Mouse (Mus musculus) cerebellum, postnatal 25 days (tissue): ENCODE measurements at regions not wholly inside any gene's neighbourhood (a gene's known extent, or its start where the extent isn't known, plus 50 kb on each side); places are given as distances from the start of the nearest gene placed in this dataset.
A peak's percentile ranks its signal among the peaks of the same experiment; 100 is the strongest.
"Not testable (repeated sequence)": the region's sequence is repeated elsewhere in the genome, so short reads cannot be mapped to it uniquely, and the experiment has no call there.

Experiments used
- DNase-seq, 2 experiments: peaks; one replicate each; pipeline ENCODE4 v3.0.0; 2021; ENCODE audit warnings: mixed read lengths in 2 of 2

- no peak for DNase-seq
Measured at GRCm38 (mm10) chr14:15872013-15872412, 377.1 kb upstream of the Ngly1 start.

- peak; percentile 25 to 28 for DNase-seq
Measured at GRCm38 (mm10) chr14:15880146-15880545, 368.9 kb upstream of the Ngly1 start.

GRCm38 (mm10) chr14:15881284-15881683 lies 367.8 kb upstream of the Ngly1 start:
- DNase-seq = peak; percentile 30 to 54

- DNase-seq = peak; percentile 32 to 58
Measured at GRCm38 (mm10) chr14:15884641-15885340, 364.3 kb upstream of the Ngly1 start.

GRCm38 (mm10) chr14:15897098-15897497 lies 352.0 kb upstream of the Ngly1 start:
- DNase-seq = peak in 1 of 2 experiments; percentile 41

GRCm38 (mm10) chr14:15906429-15906828 lies 342.7 kb upstream of the Ngly1 start:
- not testable (repeated sequence) for DNase-seq

- peak in 1 of 2 experiments; percentile 39 for DNase-seq
Measured at GRCm38 (mm10) chr14:15913206-15913605, 335.9 kb upstream of the Ngly1 start.

- DNase-seq = no peak
Measured at GRCm38 (mm10) chr14:15914176-15914575, 334.9 kb upstream of the Ngly1 start.

GRCm38 (mm10) chr14:15924676-15925075 lies 324.4 kb upstream of the Ngly1 start:
- DNase-seq = peak in 1 of 2 experiments; percentile 6

- peak in 1 of 2 experiments; percentile 33 for DNase-seq
Measured at GRCm38 (mm10) chr14:15934729-15935128, 314.4 kb upstream of the Ngly1 start.

GRCm38 (mm10) chr14:15970321-15970720 lies 278.8 kb upstream of the Ngly1 start:
- DNase-seq = no peak

- DNase-seq = no peak
Measured at GRCm38 (mm10) chr14:15970767-15971166, 278.3 kb upstream of the Ngly1 start.

- no peak for DNase-seq
Measured at GRCm38 (mm10) chr14:15971306-15971705, 277.8 kb upstream of the Ngly1 start.

- no peak for DNase-seq
Measured at GRCm38 (mm10) chr14:15977366-15977765, 271.7 kb upstream of the Ngly1 start.

GRCm38 (mm10) chr14:15978329-15978728 lies 270.8 kb upstream of the Ngly1 start:
- no peak for DNase-seq

- no peak for DNase-seq
Measured at GRCm38 (mm10) chr14:16005409-16005808, 243.7 kb upstream of the Ngly1 start.

- DNase-seq = no peak
Measured at GRCm38 (mm10) chr14:16006968-16007367, 242.1 kb upstream of the Ngly1 start.

- DNase-seq = no peak
Measured at GRCm38 (mm10) chr14:16009778-16010177, 239.3 kb upstream of the Ngly1 start.

- no peak for DNase-seq
Measured at GRCm38 (mm10) chr14:16023853-16024252, 225.2 kb upstream of the Ngly1 start.

- DNase-seq = no peak
Measured at GRCm38 (mm10) chr14:16037771-16038170, 211.3 kb upstream of the Ngly1 start.

- no peak for DNase-seq
Measured at GRCm38 (mm10) chr14:16038336-16038735, 210.7 kb upstream of the Ngly1 start.

GRCm38 (mm10) chr14:16044466-16044865 lies 204.6 kb upstream of the Ngly1 start:
- DNase-seq = peak; percentile 9 to 10

GRCm38 (mm10) chr14:16072534-16072933 lies 176.5 kb upstream of the Ngly1 start:
- DNase-seq = not testable (repeated sequence)

- DNase-seq = peak; percentile 68 to 79
Measured at GRCm38 (mm10) chr14:16074089-16074488, 175.0 kb upstream of the Ngly1 start.

GRCm38 (mm10) chr14:16079096-16079495 lies 170.0 kb upstream of the Ngly1 start:
- DNase-seq = no peak
